11 mouse cellular contexts compared by ENCODE assay signal in the genomic region with DNA sequence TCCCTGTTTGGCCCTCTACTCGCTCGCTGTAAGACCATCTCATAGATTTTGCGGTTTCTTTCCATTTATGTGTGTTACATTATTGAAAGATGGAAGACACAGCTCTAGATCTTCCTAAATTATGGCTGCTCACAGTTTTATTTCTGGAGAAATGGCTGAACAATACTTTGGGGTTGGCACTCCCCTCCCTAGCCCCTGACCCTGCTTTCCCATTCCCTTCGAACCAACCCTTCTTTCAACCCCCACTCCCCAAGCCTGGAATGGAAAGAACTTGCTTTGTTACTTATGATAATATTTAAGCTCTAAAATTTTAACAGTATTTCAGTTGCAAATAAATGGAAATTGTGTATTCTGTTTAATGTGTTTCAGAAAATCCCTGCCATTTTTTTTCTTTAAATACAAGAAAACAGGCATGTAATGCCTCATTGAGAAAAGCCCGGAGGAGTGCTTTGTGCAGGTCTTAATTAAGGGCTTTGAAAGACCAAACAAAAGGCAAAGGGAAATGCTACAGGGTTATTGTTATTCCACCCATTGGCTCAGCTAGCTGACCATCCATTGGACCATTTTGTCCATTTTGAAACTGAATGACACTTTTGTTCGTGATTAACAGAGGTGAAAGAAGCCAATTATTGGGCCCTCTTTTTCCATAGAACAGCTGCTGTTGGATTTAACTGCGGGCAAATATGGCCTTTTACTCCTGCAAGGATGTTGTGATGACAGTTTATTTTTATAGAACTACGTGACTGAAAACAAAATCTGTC. TPM values are rescaled to one million over a fixed set of nuclear protein-coding genes. Genes with fewer than 3 reads are reported as not detected.
DNase-seq lines count a peak whose midpoint lies in the region; ATAC-seq lines count a peak whose summit lies in the region.
"Had no signal": no experiment of that assay in that cellular context is flagged by ENCODE, and none has a peak within 500 bp of the region (broad histone marks: within the 10 kb centered on the region; RNA-seq: fewer than 3 reads in every experiment).

No protein-coding gene starts in this region.

- peak; percentile 30 for DNase-seq in left cerebral cortex, adult 11 months (ENCODE audit: low spot score)
- DNase-seq in left cerebral cortex, adult 8-10 months (ENCODE audit: low spot score in 2 of 2), result no peak
- no peak for DNase-seq in forebrain, embryonic 11.5 days (ENCODE audit: low spot score)
- DNase-seq in mesoderm, embryonic 11.5 days (ENCODE audit: low read depth, low spot score), result peak; percentile 64
- DNase-seq in telencephalon, adult 2 months (ENCODE audit: low read depth, low spot score), result peak; percentile 51
- no peak for DNase-seq in left cerebral cortex, postnatal 4 days
- DNase-seq in adrenal gland, postnatal 10 days, result no peak
- DNase-seq: cerebellum, adult 11-12 months had no signal

- ATAC-seq in forebrain, embryonic 11.5 days (replicated peaks; ENCODE audit: low FRiP score), result peak; percentile 87
- no peak for ATAC-seq in cerebellum, adult (ENCODE audit: insufficient number of reproducible peaks, low FRiP score, low TSS enrichment)
- ATAC-seq: intestine, postnatal 0 days had no signal

- peak overlapping the region; percentile 25; the same call in 1 of the 2 replicates for H3K27ac ChIP-seq in forebrain, embryonic 11.5 days (ENCODE audit: low read depth, low read length)

- WGBS in forebrain, embryonic 11.5 days, result 18% methylated on average over 8 of the region's 8 CpGs

- no peak overlapping the region for H3K4me3 ChIP-seq in forebrain, embryonic 11.5 days (ENCODE audit: low read depth, low read length)
- H3K4me3 ChIP-seq: myocyte had no signal

- H3K4me2 ChIP-seq in forebrain, embryonic 11.5 days (ENCODE audit: low read depth, low read length, severe bottlenecking), result peak overlapping the region; percentile 26; the same call in 1 of the 2 replicates

- H3K9me3 ChIP-seq in forebrain, embryonic 11.5 days (ENCODE audit: control insufficient read depth, low read length), result no peaks in the 10 kb centered on the region; the same call in 1 of the 2 replicates

- peaks cover 42% of the 10 kb centered on the region for H3K27me3 ChIP-seq in forebrain, embryonic 11.5 days (ENCODE audit: control insufficient read depth, insufficient read depth, low read length)

- no peak overlapping the region for H3K9ac ChIP-seq in forebrain, embryonic 11.5 days (ENCODE audit: low read length)

- H3K4me1 ChIP-seq in forebrain, embryonic 11.5 days (replicated peaks; ENCODE audit: control insufficient read depth, insufficient read depth, low read length), result peaks cover 7% of the 10 kb centered on the region; the same call in 1 of the 2 replicates

- intact Hi-C loops in left cerebral cortex, postnatal 4 days (cut with DNase I), result no loop called here

- no peaks in the 10 kb centered on the region for H3K36me3 ChIP-seq in forebrain, embryonic 11.5 days (ENCODE audit: control insufficient read depth, insufficient read depth, low read length)

RNA-seq across cellular contexts. Expression of a gene that starts 25.5 kb away (rescaled TPM):
- 10 to 100 TPM; 23.0 to 26.0 (median 24.4) TPM for total RNA-seq in left cerebral cortex, adult 8-10 months (2022)
- 8.6 TPM in 2 replicates for polyA plus RNA-seq in forebrain, embryonic 11.5 days (2014; fragmentation: Nextera tagmentation; extraction: Ambion mirVana)
- 10 to 100 TPM; 17.1 to 20.1 TPM for total RNA-seq in left cerebral cortex, postnatal 4 days (2021)
- total RNA-seq in adrenal gland, postnatal 10 days (2021), result 10 to 100 TPM; 70.3 to 71.4 TPM

RNA-seq across cellular contexts. Expression of a gene that starts 52.3 kb away (rescaled TPM):
- 10 to 100 TPM; 81.6 to 85.7 (median 84.4) TPM for total RNA-seq in left cerebral cortex, adult 8-10 months (2022)
- 118 and 126 TPM in 2 replicates for polyA plus RNA-seq in forebrain, embryonic 11.5 days (2014; fragmentation: Nextera tagmentation; extraction: Ambion mirVana)
- 100 to 1,000 TPM; 230 to 234 TPM for total RNA-seq in left cerebral cortex, postnatal 4 days (2021)
- 10 to 100 TPM; 64.5 to 70.1 TPM for total RNA-seq in adrenal gland, postnatal 10 days (2021)

Comparison
In these comparisons a context has a peak if more than half of its experiments do, and no peak if none do; other contexts are left out.
1. DNase-seq: peak in left cerebral cortex, adult 11 months (single experiment), mesoderm, embryonic 11.5 days (single experiment) and telencephalon, adult 2 months (single experiment); none in left cerebral cortex, adult 8-10 months (0 of 2), forebrain, embryonic 11.5 days (single experiment), left cerebral cortex, postnatal 4 days (single experiment) and adrenal gland, postnatal 10 days (single experiment).